Mouse (Mus musculus) thymus, adult 2 months (tissue): ENCODE measurements around the gene Traip. TPM values are rescaled to one million over a fixed set of nuclear protein-coding genes. Genes with fewer than 3 reads are reported as not detected.

Source experiments
- DNase-seq: peaks from one replicate; pipeline ENCODE4 v3.0.0; 2021
- H3K27ac ChIP-seq: fragments of 200-500 bp; 2 replicates; pipeline ENCODE4 v1.5.1; 2012; ENCODE audit warnings: low read length, control low read depth; ENCODE audit not compliant: control insufficient read depth, insufficient read depth
- H3K27me3 ChIP-seq: fragments of 200-500 bp; 2 replicates; pipeline ENCODE4 v1.6.1; 2012; ENCODE audit warnings: mild to moderate bottlenecking, low read length, moderate library complexity, mixed read lengths; ENCODE audit not compliant: control insufficient read depth, insufficient read depth
- H3K36me3 ChIP-seq: fragments of 200-500 bp; 2 replicates; pipeline ENCODE4 v1.6.1; 2012; ENCODE audit warnings: mild to moderate bottlenecking, low read length, moderate library complexity; ENCODE audit not compliant: control insufficient read depth, insufficient read depth
- H3K4me1 ChIP-seq: fragments of 200-500 bp; replicated peaks from 2 replicates; pipeline ENCODE4 v1.6.1; 2012; ENCODE audit warnings: low read length; ENCODE audit not compliant: control insufficient read depth, insufficient read depth
- H3K4me3 ChIP-seq: fragments of 200-500 bp; 2 replicates; pipeline ENCODE4 v1.5.1; 2012; ENCODE audit warnings: mild to moderate bottlenecking, low read length, control low read depth, moderate library complexity; ENCODE audit not compliant: control insufficient read depth, insufficient read depth
- CTCF ChIP-seq: fragments of 200-500 bp; IDR thresholded peaks from 2 replicates; pipeline ENCODE4 v1.5.1; 2012; ENCODE audit warnings: mild to moderate bottlenecking, control low read depth, low read length, moderate library complexity, borderline replicate concordance; ENCODE audit not compliant: control insufficient read depth, poor library complexity, insufficient read depth; ENCODE audit errors: extremely low read depth
- POLR2A ChIP-seq: fragments of 200-500 bp; IDR thresholded peaks from 2 replicates; pipeline ENCODE4 v1.6.1; 2012; ENCODE audit warnings: mild to moderate bottlenecking, low read length, control low read depth, moderate library complexity; ENCODE audit not compliant: control insufficient read depth, poor library complexity, insufficient read depth; ENCODE audit errors: extremely low read depth
- WGBS: fragments of 180-500 bp; shearing (Covaris S2); methylation state at CpG from one replicate; pipeline ENCODE4 v1.1.7; 2018; 5-methylcytosine and 5-hydroxymethylcytosine counted together
- polyA plus RNA-seq: library from polyadenylated mRNA; depleted of rRNA; stranded (reverse); fragments of >200 nt; gene quantifications from 2 replicates; pipeline ENCODE4 v1.2.3, GENCODE M21; 2012

Gene Traip
- polyA plus RNA-seq, 1 experiment = 9.2 TPM

- 95% methylated on average over 14 of the region's 14 CpGs for WGBS
- DNase-seq = no peak
- H3K27me3 ChIP-seq = no peaks in the 10 kb centered on the region
- no peak for TF ChIP-seq CTCF
- no peak for TF ChIP-seq POLR2A
- no peaks in the 10 kb centered on the region for H3K36me3 ChIP-seq
- peaks cover 10% of the 10 kb centered on the region for H3K4me1 ChIP-seq
- H3K27ac ChIP-seq = no peak overlapping the region
- no peak overlapping the region for H3K4me3 ChIP-seq
Measured at GRCm38 (mm10) chr9:107907801-107908120, 42.2 kb upstream of the Traip start.

- Histone ChIP-seq H3K27me3 (no peaks in the 10 kb centered on the region), H3K4me1 (peaks cover 10% of the 10 kb centered on the region), H3K4me3 (no peak overlapping the region), H3K27ac (no peak overlapping the region), H3K36me3 (no peaks in the 10 kb centered on the region)
- WGBS = 81% methylated on average over 18 of the region's 18 CpGs
- TF ChIP-seq POLR2A (no peak), CTCF (no peak)
- DNase-seq = no peak
Measured at GRCm38 (mm10) chr9:107908410-107909158, 41.4 kb upstream of the Traip start.

GRCm38 (mm10) chr9:107910025-107910769 is 39.7 kb upstream of the Traip start:
- H3K27me3 ChIP-seq = no peaks in the 10 kb centered on the region
- H3K4me3 ChIP-seq = no peak overlapping the region
- H3K36me3 ChIP-seq = no peaks in the 10 kb centered on the region
- DNase-seq = no peak
- peaks cover 19% of the 10 kb centered on the region for H3K4me1 ChIP-seq
- no peak overlapping the region for H3K27ac ChIP-seq
- WGBS = 94% methylated on average over 15 of the region's 15 CpGs
- TF ChIP-seq POLR2A (no peak), CTCF (no peak)

DNA sequence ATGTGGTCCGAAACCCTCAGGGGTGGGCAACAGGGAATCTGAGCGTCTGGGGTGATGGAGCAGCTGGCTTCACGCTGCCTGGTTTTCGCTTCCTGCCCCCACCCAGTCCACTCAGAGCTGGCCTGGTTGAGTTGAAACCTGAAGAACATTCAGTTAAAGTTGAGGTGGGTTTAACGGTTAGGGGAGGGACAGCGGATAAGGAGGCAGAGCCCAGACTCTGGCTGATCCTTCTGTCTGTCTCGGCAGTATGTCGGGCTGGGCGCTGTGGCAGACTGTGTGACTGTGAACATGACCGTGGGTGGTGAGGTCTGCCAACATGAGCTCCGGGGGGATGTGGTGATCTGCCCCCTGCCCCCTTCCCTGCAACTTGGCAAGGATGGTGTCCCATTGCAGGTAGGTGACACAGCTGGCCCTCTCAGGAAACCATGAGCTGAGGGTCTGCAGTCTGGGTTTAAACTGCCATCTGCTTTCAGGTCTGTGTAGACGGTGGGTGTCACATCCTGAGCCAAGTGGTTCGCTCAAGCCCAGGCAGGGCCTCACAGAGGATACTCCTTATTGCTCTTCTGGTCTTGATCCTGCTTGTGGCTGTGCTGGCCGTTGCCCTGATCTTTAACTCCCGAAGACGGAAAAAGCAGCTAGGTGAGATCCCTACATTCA is 35.0 kb upstream of the Traip start:
- peaks cover 12% of the 10 kb centered on the region for H3K4me1 ChIP-seq
- TF ChIP-seq POLR2A (no peak), CTCF (no peak)
- WGBS = 30% methylated on average over 16 of the region's 16 CpGs
- no peaks in the 10 kb centered on the region for H3K36me3 ChIP-seq
- H3K27ac ChIP-seq = no peak overlapping the region
- DNase-seq = no peak
- no peaks in the 10 kb centered on the region for H3K27me3 ChIP-seq
- H3K4me3 ChIP-seq = no peak overlapping the region

DNA sequence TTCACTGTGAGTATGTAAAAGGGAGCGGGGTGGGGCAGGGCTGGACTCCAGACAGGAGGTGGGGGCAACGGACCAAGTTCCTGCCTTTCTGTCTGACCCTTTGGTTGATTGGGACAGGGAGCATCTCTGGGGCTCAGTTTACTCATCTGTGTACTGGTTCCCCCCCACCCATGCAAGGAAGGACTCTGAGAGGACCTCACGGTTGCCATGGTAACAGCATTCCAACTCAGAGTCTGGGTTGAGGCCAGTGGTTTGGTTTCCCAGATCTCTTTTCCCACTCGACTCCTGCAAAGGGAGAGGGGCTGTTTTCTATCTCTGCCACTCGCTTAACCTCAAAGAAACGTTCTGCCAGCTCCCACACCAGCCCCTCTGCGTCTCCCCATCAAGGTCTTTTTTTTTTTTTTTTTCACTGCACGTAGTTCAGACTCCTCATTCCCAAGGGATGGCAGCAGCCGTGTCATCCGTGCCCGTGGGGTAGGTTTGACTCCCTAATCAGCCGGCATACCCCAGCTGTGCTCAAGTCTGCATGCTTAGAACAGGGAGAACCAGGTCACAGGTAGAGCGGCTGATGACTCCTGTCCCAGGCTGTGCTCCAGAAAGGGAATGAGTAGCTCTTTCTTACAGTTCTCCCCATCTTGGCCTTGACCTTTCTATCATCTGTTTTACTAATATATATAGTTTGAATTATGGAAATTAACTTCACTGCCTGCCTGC is 31.9 kb upstream of the Traip start:
- no peak for DNase-seq
- no peak for TF ChIP-seq CTCF
- H3K27me3 ChIP-seq = no peaks in the 10 kb centered on the region
- peaks cover 12% of the 10 kb centered on the region for H3K4me1 ChIP-seq
- H3K4me3 ChIP-seq = no peak overlapping the region
- WGBS = 87% methylated on average over 13 of the region's 13 CpGs
- H3K27ac ChIP-seq = no peak overlapping the region
- no peaks in the 10 kb centered on the region for H3K36me3 ChIP-seq

DNA sequence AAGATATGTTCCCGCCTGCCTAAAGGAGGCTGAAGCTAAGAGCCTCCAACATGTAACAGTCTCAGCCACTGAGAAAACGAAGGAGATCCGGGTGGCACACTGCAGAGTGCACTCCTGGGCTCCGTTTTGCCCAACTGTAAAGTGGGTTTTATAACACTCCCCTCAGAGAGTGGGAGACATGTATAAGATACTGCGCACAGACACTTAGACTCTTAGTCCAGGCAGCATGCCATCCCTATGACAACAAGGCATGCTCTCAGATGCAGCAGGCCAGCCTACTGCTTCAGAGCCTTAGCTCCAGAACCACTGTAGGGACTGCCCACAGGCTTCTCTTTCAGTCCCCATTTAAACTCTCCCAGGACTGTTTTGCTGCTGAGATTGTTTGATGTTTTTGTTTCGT is 31.1 kb upstream of the Traip start:
- no peaks in the 10 kb centered on the region for H3K36me3 ChIP-seq
- 93% methylated on average over 6 of the region's 6 CpGs for WGBS
- DNase-seq = no peak
- no peak overlapping the region for H3K27ac ChIP-seq
- peaks cover 14% of the 10 kb centered on the region for H3K4me1 ChIP-seq
- TF ChIP-seq POLR2A = no peak
- no peak for TF ChIP-seq CTCF
- no peak overlapping the region for H3K4me3 ChIP-seq
- H3K27me3 ChIP-seq = no peaks in the 10 kb centered on the region
